Mouse (Mus musculus): ENCODE data around the gene Adam1a.

- TF ChIP-seq CTCF (IDR thresholded peaks at IDR 0.05; ENCODE audit: borderline replicate concordance, extremely low read depth, insufficient read depth, insufficient read length) (no peak), POLR2A (IDR thresholded peaks at IDR 0.05; ENCODE audit: borderline replicate concordance, extremely low read depth, insufficient read depth, insufficient read length, poor library complexity, severe bottlenecking) (no peak)
These were observed 42.1 kb downstream of the Adam1a start, which contains the start of gene Adam1b for GRCm38 (mm10) chr5:121503231-121503630.
